Mouse (Mus musculus) embryonic facial prominence, embryonic 14.5 days (tissue): ENCODE measurements around the gene Extl1. TPM values are rescaled to one million over a fixed set of nuclear protein-coding genes. Genes with fewer than 3 reads are reported as not detected.

Experiments used
- ATAC-seq: fragments of 200-750 bp; cut with Nextera tagmentation; 2 replicates; pipeline ENCODE4 v1.8.0; 2017; ENCODE audit warnings: low read depth, moderate number of reproducible peaks, moderate TSS enrichment
- DNase-seq: peaks from one replicate; pipeline ENCODE4 v3.0.0-alpha.2; 2015; ENCODE audit warnings: low spot score
- H3K27ac ChIP-seq: fragments of 300-500 bp; sonication (generic); replicated peaks from 2 replicates; pipeline ENCODE4 v1.5.1; 2014; ENCODE audit warnings: low read depth, mild to moderate bottlenecking, low read length, moderate library complexity
- H3K27me3 ChIP-seq: fragments of 300-500 bp; sonication (generic); replicated peaks from 2 replicates; pipeline ENCODE4 v1.6.1; 2014; ENCODE audit warnings: low read length; ENCODE audit not compliant: control insufficient read depth, insufficient read depth
- H3K36me3 ChIP-seq: fragments of 300-500 bp; sonication (generic); 2 replicates; pipeline ENCODE4 v1.6.1; 2014; ENCODE audit warnings: low read length, mixed read lengths; ENCODE audit not compliant: control insufficient read depth, insufficient read depth
- H3K4me1 ChIP-seq: fragments of 300-500 bp; sonication (generic); 2 replicates; pipeline ENCODE4 v1.6.1; 2014; ENCODE audit warnings: antibody characterized with exemption, low read length; ENCODE audit not compliant: control insufficient read depth, insufficient read depth
- H3K4me2 ChIP-seq: fragments of 300-500 bp; sonication (generic); 2 replicates; pipeline ENCODE4 v1.6.1; 2014; ENCODE audit warnings: low read depth, mild to moderate bottlenecking, low read length, moderate library complexity, mixed read lengths
- H3K4me3 ChIP-seq: fragments of 300-500 bp; sonication (generic); 2 replicates; pipeline ENCODE4 v1.5.1; 2014; ENCODE audit warnings: low read depth, mild to moderate bottlenecking, low read length
- H3K9ac ChIP-seq: fragments of 300-500 bp; sonication (generic); 2 replicates; pipeline ENCODE4 v1.6.1; 2014; ENCODE audit warnings: low read depth, mild to moderate bottlenecking, low read length, moderate library complexity, mixed read lengths
- H3K9me3 ChIP-seq: fragments of 300-500 bp; sonication (generic); 2 replicates; pipeline ENCODE4 v1.6.1; 2016; ENCODE audit warnings: low read length; ENCODE audit not compliant: control insufficient read depth
- WGBS: fragments of 180-500 bp; shearing (Covaris S2); extraction: QIAGEN DNeasy Blood & Tissue Kit; methylation state at CpG from one replicate; pipeline ENCODE4 v1.1.7; 2014; 5-methylcytosine and 5-hydroxymethylcytosine counted together
- polyA plus RNA-seq: library from polyadenylated mRNA; unstranded; fragments of >200 nt; fragmentation: Nextera tagmentation; extraction: Ambion mirVana; gene quantifications from 2 replicates; pipeline ENCODE4 v1.2.1, GENCODE M21; 2014

The Extl1 gene
- polyA plus RNA-seq, 1 experiment from 2014 or later, result 3.1 TPM

DNA sequence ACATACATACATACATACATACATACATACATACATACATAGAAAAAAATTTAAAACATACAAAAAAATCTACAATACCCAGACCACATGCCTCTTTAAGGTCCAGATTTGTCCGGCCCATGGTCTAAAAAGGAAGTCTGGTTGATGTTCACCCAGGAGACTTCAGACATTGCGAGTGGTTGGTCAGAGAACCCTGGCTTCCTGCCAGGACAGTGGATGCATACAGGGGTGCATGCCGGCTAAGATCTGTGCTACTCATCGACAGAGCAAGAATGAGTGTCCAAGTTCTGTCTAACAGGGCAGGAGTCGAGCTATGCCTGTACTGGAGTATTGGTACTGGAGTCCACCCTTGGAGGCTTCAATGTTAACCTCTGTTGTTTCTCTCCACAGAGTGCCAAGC, 59.0 kb downstream of the Extl1 start:
- 56% methylated on average over 5 of the region's 5 CpGs for WGBS

DNA sequence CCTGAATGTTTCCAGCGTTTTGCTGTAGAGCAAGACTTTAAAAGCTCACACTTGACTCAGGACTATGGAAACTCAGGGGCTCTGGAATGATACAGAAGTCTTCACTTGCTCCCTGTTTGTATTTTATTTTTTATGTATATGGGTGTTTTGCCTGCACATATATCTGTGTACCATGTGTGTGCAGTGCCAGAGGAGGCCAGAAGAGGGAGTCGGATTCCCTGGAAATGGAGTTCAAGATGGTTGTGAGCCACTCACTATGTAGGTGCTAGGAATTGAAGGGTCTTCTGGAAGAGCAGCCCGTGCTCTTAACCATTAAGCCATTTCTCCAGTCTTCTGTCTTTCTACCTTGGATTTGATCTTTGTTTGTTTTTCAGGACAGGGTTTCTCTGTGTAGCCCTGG, 62.1 kb downstream of the Extl1 start:
- 67% methylated on average over 3 of the region's 3 CpGs for WGBS
- Histone ChIP-seq H3K27ac (no peak overlapping the region), H3K27me3 (no peaks in the 10 kb centered on the region), H3K4me2 (no peak overlapping the region), H3K4me1 (no peaks in the 10 kb centered on the region), H3K36me3 (no peaks in the 10 kb centered on the region), H3K9me3 (no peaks in the 10 kb centered on the region), H3K4me3 (no peak overlapping the region), H3K9ac (no peak overlapping the region)
- DNase-seq (no peak), ATAC-seq (no peak)

More for the DNA sequence above, 59.0 kb downstream of the Extl1 start:
- Histone ChIP-seq H3K36me3 (no peaks in the 10 kb centered on the region), H3K9me3 (no peaks in the 10 kb centered on the region), H3K4me1 (no peaks in the 10 kb centered on the region), H3K27ac (no peak overlapping the region), H3K4me2 (no peak overlapping the region), H3K27me3 (no peaks in the 10 kb centered on the region), H3K9ac (no peak overlapping the region), H3K4me3 (no peak overlapping the region)
- DNase-seq (no peak), ATAC-seq (no peak)

- no peaks in the 10 kb centered on the region for H3K36me3 ChIP-seq
- no peak overlapping the region for H3K9ac ChIP-seq
- no peak overlapping the region for H3K4me3 ChIP-seq
- no peaks in the 10 kb centered on the region for H3K27me3 ChIP-seq
- no peak overlapping the region for H3K4me2 ChIP-seq
- WGBS, result 69% methylated on average over 5 of the region's 5 CpGs
- no peaks in the 10 kb centered on the region for H3K9me3 ChIP-seq
- no peak overlapping the region for H3K27ac ChIP-seq
- H3K4me1 ChIP-seq, result peaks cover 7% of the 10 kb centered on the region; the same call in 1 of the 2 replicates
- ATAC-seq (no peak), DNase-seq (no peak)
Measured at GRCm38 (mm10) chr4:134319674-134320073, 64.0 kb downstream of the Extl1 start.

DNA sequence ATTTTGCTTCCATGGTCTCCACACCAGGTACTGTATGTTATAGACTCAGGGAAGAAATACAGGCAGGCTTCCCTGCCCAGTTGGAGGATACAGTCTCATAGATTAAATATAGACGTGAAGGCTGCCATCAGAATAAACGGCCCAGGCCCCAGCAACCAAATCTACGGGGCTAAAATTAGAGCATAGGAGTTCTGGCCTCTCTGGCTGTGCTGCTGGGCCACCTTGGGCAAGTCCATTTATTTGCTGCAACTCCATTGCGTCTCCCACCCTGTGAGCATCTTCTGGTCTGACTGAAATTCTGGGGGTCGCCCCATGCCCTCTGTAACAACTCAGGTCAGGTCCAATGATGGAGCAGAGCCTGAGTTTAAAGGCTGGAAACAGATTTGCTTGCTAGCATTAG, 64.6 kb downstream of the Extl1 start:
- peaks cover 9% of the 10 kb centered on the region; the same call in 1 of the 2 replicates for H3K4me1 ChIP-seq
- H3K27ac ChIP-seq, result no peak overlapping the region
- DNase-seq, result no peak
- H3K9me3 ChIP-seq, result no peaks in the 10 kb centered on the region
- H3K4me3 ChIP-seq, result no peak overlapping the region
- H3K36me3 ChIP-seq, result no peaks in the 10 kb centered on the region
- no peaks in the 10 kb centered on the region for H3K27me3 ChIP-seq
- WGBS, result 86% methylated on average over 5 of the region's 5 CpGs
- H3K9ac ChIP-seq, result no peak overlapping the region
- ATAC-seq, result no peak
- no peak overlapping the region for H3K4me2 ChIP-seq

DNA sequence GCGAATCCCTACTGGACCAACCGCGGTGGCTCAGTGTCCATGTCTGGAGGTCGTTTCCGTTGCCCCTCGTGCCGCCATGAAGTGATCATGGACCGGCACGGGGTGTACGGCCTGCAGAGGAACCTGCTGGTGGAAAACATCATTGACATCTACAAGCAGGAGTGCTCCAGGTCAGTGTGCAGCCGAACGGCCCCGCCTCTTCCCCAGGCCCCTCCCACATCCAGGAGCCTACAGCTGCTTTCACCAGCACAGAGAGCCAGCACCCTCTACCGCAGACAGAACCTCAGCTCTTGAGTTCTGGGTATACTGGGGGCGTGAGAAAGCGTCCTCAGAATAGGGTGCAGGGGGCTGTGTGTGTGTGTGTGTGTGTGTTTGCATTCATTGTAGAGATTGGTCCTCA, 67.3 kb downstream of the Extl1 start:
- Histone ChIP-seq H3K4me2 (no peak overlapping the region), H3K9ac (no peak overlapping the region), H3K36me3 (no peaks in the 10 kb centered on the region), H3K4me3 (no peak overlapping the region), H3K27me3 (no peaks in the 10 kb centered on the region), H3K27ac (no peak overlapping the region), H3K9me3 (peaks cover 6% of the 10 kb centered on the region; the same call in 1 of the 2 replicates), H3K4me1 (peaks cover 9% of the 10 kb centered on the region; the same call in 1 of the 2 replicates)
- ATAC-seq, result no peak
- DNase-seq, result no peak
- 49% methylated on average over 16 of the region's 16 CpGs for WGBS

DNA sequence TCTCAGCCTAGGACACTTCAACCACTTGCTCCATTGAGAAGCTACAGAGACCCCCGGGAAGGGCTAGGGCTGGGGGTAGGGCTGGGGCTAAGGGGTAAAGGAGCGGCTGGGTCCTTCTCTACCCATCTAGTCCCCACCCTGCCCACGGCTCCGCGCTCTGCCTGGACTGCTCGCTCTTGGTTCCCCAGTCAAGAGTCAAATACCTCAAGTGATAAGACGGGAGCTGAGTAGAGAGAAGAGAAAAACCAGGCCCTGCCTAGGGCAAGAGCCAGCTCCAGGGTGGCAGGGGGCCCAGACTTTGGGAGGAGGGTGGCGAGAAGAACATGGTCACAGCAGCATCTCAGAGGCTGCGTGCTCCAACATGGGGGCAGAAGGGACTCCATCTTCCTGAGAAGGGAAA, 68.2 kb downstream of the Extl1 start:
- H3K27me3 ChIP-seq, result no peaks in the 10 kb centered on the region
- no peak overlapping the region for H3K27ac ChIP-seq
- peaks cover 6% of the 10 kb centered on the region; the same call in 1 of the 2 replicates for H3K9me3 ChIP-seq
- H3K4me3 ChIP-seq, result 0 out of 2 replicates have a peak overlapping the region, but pooled peaks have one; percentile 5
- 63% methylated on average over 9 of the region's 9 CpGs for WGBS
- H3K4me1 ChIP-seq, result peaks cover 9% of the 10 kb centered on the region; the same call in 1 of the 2 replicates
- DNase-seq (no peak), ATAC-seq (no peak)
- 0 out of 2 replicates have a peak overlapping the region, but pooled peaks have one; percentile 14 for H3K9ac ChIP-seq
- H3K36me3 ChIP-seq, result no peaks in the 10 kb centered on the region
- 0 out of 2 replicates have a peak overlapping the region, but pooled peaks have one; percentile 15 for H3K4me2 ChIP-seq

DNA sequence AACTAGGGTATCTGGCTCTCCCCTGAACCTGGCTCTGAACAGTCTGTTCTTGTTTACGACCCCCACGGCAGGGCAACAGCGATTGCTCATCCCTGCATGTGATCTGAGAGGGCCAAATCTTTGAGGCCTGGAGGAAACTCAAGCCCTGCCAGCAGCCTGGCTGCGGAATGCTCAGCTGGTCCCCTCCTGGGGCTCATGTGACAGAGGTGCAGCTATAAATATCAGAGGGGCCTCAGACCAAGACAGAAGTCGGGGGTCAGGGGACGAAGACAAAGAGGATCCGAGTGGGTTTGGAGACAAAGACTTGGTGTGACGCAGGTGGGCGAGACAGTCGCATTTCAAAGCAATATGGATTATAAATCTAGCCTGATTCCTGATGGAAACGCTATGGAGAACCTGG, 68.8 kb downstream of the Extl1 start, which contains the start of gene Trim63:
TSS of gene Trim63 (plus strand) at position 245 of the 400 bp plus-strand sequence.
- H3K4me3 ChIP-seq, result peak within 1 kb of the TSS; percentile 5; the same call in 1 of the 2 replicates

DNA sequence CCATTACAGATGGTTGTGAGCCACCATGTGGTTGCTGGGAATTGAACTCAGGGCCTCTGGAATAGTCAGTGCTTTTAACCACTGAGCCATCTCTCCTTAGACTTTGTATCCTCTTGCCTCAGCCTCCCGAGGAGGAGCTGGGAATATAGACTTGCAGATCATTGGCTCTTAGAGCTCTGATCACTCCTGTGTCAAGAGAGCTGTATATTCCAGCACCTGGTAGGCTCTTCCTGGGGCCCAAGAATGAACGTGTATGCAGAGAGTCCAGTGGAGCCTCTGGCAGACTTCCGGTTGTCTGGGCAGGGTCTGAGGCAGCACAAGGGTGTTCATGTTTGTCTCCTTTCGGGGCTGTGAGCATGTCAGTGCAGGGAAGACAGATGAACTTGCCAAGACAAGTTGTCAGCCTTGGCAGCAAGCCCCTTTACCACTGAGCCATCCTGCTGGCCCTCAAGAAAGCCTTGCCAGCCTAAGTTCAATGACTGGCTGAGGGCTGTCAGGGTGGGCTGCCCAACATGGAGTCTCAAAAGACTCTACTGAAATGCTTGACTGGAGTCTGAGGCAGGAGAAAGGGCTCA, 69.5 kb downstream of the Extl1 start:
- no peak for ATAC-seq
- no peak for DNase-seq
- WGBS, result 80% methylated on average over 4 of the region's 4 CpGs
- Histone ChIP-seq H3K36me3 (no peaks in the 10 kb centered on the region), H3K27ac (no peak overlapping the region), H3K9ac (no peak overlapping the region), H3K4me3 (no peak overlapping the region), H3K4me2 (no peak overlapping the region), H3K9me3 (peaks cover 6% of the 10 kb centered on the region; the same call in 1 of the 2 replicates), H3K4me1 (peaks cover 9% of the 10 kb centered on the region; the same call in 1 of the 2 replicates), H3K27me3 (no peaks in the 10 kb centered on the region)

More for the DNA sequence above, 68.8 kb downstream of the Extl1 start, which contains the start of gene Trim63:
- peaks cover 9% of the 10 kb centered on the region; the same call in 1 of the 2 replicates for H3K4me1 ChIP-seq
- peaks cover 6% of the 10 kb centered on the region; the same call in 1 of the 2 replicates for H3K9me3 ChIP-seq
- H3K27ac ChIP-seq, result no peak within 1 kb of the TSS
- no peaks in the 10 kb centered on the region for H3K36me3 ChIP-seq
- DNase-seq, result peak; percentile 33
- H3K4me2 ChIP-seq, result peak within 1 kb of the TSS; percentile 15; the same call in 1 of the 2 replicates
- no peaks in the 10 kb centered on the region for H3K27me3 ChIP-seq
- 32% methylated on average over 11 of the region's 11 CpGs for WGBS
- ATAC-seq, result 0 out of 2 replicates have a peak, but pooled peaks have one; percentile 44
- 0 out of 2 replicates have a peak within 1 kb of the TSS, but pooled peaks have one; percentile 14 for H3K9ac ChIP-seq
